Mouse (Mus musculus) left cerebral cortex, postnatal 25 days (tissue): ENCODE data around the gene BC030870. TPM values are rescaled to one million over a fixed set of nuclear protein-coding genes. Genes with fewer than 3 reads are reported as not detected.
A peak's percentile ranks its signal among the peaks of the same experiment; 100 is the strongest.

ENCODE experiments used
- DNase-seq, 2 experiments: peaks; one replicate each; pipeline ENCODE4 v3.0.0; 2022; ENCODE audit warnings: low spot score in 2 of 2, mixed read lengths in 1 of 2
- intact Hi-C: fragments of 180-260 bp; cut with DNase I; formaldehyde crosslinking; loops from one replicate; pipeline ENCODE4 v1.15.1; 2025
- total RNA-seq, 2 experiments: library from RNA; stranded (reverse); gene quantifications; 2 replicates each; pipeline ENCODE4 v1.2.3; 2021

The BC030870 gene
- not detected for total RNA-seq

- DNase-seq: no peak
- intact Hi-C loops: no loop called here
These were observed at the start of gene BC030870 for GRCm38 (mm10) chr8:65129199-65129788. Gene BC030870 (minus strand): TSS chr8:65129563.

- intact Hi-C loops: no loop called here
- DNase-seq: no peak
These were observed 45.5 kb upstream of the BC030870 start for GRCm38 (mm10) chr8:65174746-65175476.

- peak in 1 of 2 experiments; percentile 38 for DNase-seq
- intact Hi-C loops: loop anchor here (10.0 kb wide), 1 partner anchor 866 kb away; no protein-coding TSS in a partner anchor
These were observed 39.8 kb upstream of the BC030870 start for GRCm38 (mm10) chr8:65169184-65169583.

GRCm38 (mm10) chr8:65160676-65161075, 31.3 kb upstream of the BC030870 start:
- peak; percentile 46 to 81 for DNase-seq
- intact Hi-C loops: loop anchor here (2.0 to 10.0 kb wide), 2 partner anchors 874 to 1282 kb away; no protein-coding TSS in a partner anchor

- peak; percentile 51 to 68 for DNase-seq
- intact Hi-C loops: loop anchor here (10.0 kb wide), 1 partner anchor 456 kb away; the partner anchor contains the start of gene March1
These were observed 29.9 kb upstream of the BC030870 start for GRCm38 (mm10) chr8:65159096-65159748.

- no peak for DNase-seq
- intact Hi-C loops: loop anchor here (10.0 kb wide), 1 partner anchor 457 kb away; the partner anchor contains the start of gene March1
These were observed 28.5 kb upstream of the BC030870 start for GRCm38 (mm10) chr8:65157901-65158300.

GRCm38 (mm10) chr8:65138830-65139466, 9.6 kb upstream of the BC030870 start:
- intact Hi-C loops: loop anchor here (2.0 kb wide), 1 partner anchor 1304 kb away; no protein-coding TSS in a partner anchor
- peak in 1 of 2 experiments; percentile 27 for DNase-seq

- no peak for DNase-seq
- intact Hi-C loops: no loop called here
These were observed 2.9 kb downstream of the BC030870 start for GRCm38 (mm10) chr8:65126454-65126853.

- DNase-seq: no peak
- intact Hi-C loops: no loop called here
These were observed 3.3 kb downstream of the BC030870 start for GRCm38 (mm10) chr8:65126014-65126413.

GRCm38 (mm10) chr8:65112092-65112491, 17.3 kb downstream of the BC030870 start:
- intact Hi-C loops: loop anchor here (5.0 kb wide), 1 partner anchor 145 kb away; no protein-coding TSS in a partner anchor
- no peak for DNase-seq

GRCm38 (mm10) chr8:65110285-65110691, 19.1 kb downstream of the BC030870 start:
- peak; percentile 65 to 77 for DNase-seq
- intact Hi-C loops: loop anchor here (1.0 to 5.0 kb wide), 2 partner anchors 88 to 143 kb away; no protein-coding TSS in a partner anchor

GRCm38 (mm10) chr8:65108936-65109335, 20.4 kb downstream of the BC030870 start:
- intact Hi-C loops: no loop called here

GRCm38 (mm10) chr8:65107936-65108718, 21.2 kb downstream of the BC030870 start:
- intact Hi-C loops: no loop called here

More at GRCm38 (mm10) chr8:65108936-65109335, 20.4 kb downstream of the BC030870 start:
- DNase-seq: no peak

GRCm38 (mm10) chr8:65104041-65104440, 25.3 kb downstream of the BC030870 start:
- DNase-seq: peak in 1 of 2 experiments; percentile 30
- intact Hi-C loops: no loop called here

More at GRCm38 (mm10) chr8:65107936-65108718, 21.2 kb downstream of the BC030870 start:
- no peak for DNase-seq

- intact Hi-C loops: no loop called here
- no peak for DNase-seq
These were observed 25.7 kb downstream of the BC030870 start for GRCm38 (mm10) chr8:65103632-65104031.

- intact Hi-C loops: no loop called here
- DNase-seq: no peak
These were observed 29.6 kb downstream of the BC030870 start for GRCm38 (mm10) chr8:65099735-65100134.

- intact Hi-C loops: no loop called here
- DNase-seq: no peak
These were observed 31.5 kb downstream of the BC030870 start for GRCm38 (mm10) chr8:65097760-65098415.

- intact Hi-C loops: no loop called here
- no peak for DNase-seq
These were observed 39.6 kb downstream of the BC030870 start for GRCm38 (mm10) chr8:65089781-65090180.
